Mouse (Mus musculus): ENCODE measurements around the gene Ptchd4.

- TF ChIP-seq ZNF384 (IDR thresholded peaks at IDR 0.05; ENCODE audit: low read depth, low read length) (no peak), HCFC1 (IDR thresholded peaks at IDR 0.05; ENCODE audit: borderline replicate concordance, insufficient read depth, low read length) (no peak), ZC3H11A (IDR thresholded peaks at IDR 0.05; ENCODE audit: borderline replicate concordance, low read depth, low read length) (0 out of 2 replicates have a peak, but pooled peaks have one; percentile 2)
Observed at GRCm38 (mm10) chr17:42315669-42316611, at the start of gene Ptchd4.
